11 mouse cellular contexts compared by ENCODE assay signal in the genomic region with DNA sequence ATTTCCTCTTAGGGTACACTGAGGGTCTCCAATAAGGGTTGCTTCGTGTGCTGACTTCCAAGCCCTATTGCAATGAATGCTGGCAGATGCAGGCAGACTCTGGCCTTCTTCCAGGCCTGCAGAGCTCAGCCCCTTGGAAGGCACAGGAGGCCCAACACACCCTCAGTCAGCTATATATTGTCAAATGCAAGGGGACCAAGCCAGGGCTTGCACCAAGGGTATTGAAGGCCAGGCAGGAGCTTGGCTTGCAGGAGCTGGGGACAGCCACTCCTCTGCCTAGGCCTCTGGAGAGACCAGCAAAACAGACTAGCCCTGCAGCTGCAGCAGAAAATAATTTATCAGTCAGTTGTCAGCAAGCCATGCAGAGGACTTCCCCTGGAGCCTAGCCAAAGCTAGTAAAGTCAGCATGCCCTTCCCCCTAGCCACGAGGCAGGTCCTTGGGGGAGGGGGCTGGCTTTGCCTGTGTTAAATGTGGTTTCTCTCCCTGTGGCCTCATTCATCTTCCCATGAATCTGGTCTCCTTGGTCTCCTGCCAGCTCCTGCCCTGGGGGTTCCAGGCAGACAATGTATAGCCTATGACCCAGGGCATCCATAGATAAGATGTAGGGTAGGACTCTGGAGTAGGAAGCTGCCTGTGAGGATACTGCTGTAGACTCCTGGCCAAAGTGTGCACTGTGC. TPM values are rescaled to one million over a fixed set of nuclear protein-coding genes. Genes with fewer than 3 reads are reported as not detected.
A peak's percentile ranks its signal among the peaks of the same experiment; 100 is the strongest.
DNase-seq lines count a peak whose midpoint lies in the region; ATAC-seq lines count a peak whose summit lies in the region.
"Had no signal": no experiment of that assay in that cellular context is flagged by ENCODE, and none has a peak within 500 bp of the region (broad histone marks: within the 10 kb centered on the region; RNA-seq: fewer than 3 reads in every experiment).

No protein-coding gene starts in this region.

- H3K9ac ChIP-seq in limb, embryonic 11.5 days (ENCODE audit: low read length), result 0 out of 2 replicates have a peak overlapping the region, but pooled peaks have one; percentile 23

- H3K4me2 ChIP-seq in limb, embryonic 11.5 days (ENCODE audit: low read depth, severe bottlenecking), result no peak overlapping the region

- peaks cover 20% of the 10 kb centered on the region for H3K4me1 ChIP-seq in limb, embryonic 11.5 days (ENCODE audit: control insufficient read depth, insufficient read depth, low read length)

- H3K9me3 ChIP-seq in limb, embryonic 11.5 days (ENCODE audit: control insufficient read depth, low read length), result no peaks in the 10 kb centered on the region

- H3K27me3 ChIP-seq in limb, embryonic 11.5 days (ENCODE audit: control insufficient read depth, insufficient read depth, low read length), result no peaks in the 10 kb centered on the region

- no peak overlapping the region for H3K4me3 ChIP-seq in limb, embryonic 11.5 days (ENCODE audit: low read depth, low read length)

- H3K27ac ChIP-seq in limb, embryonic 11.5 days (replicated peaks; ENCODE audit: low read depth, low read length), result no peak overlapping the region

- no peaks in the 10 kb centered on the region for H3K36me3 ChIP-seq in limb, embryonic 11.5 days (ENCODE audit: control insufficient read depth, insufficient read depth, low read length)
- H3K36me3 ChIP-seq: G1E had no signal

- ATAC-seq in limb, embryonic 11.5 days (ENCODE audit: insufficient number of reproducible peaks, low FRiP score, low TSS enrichment, low read depth), result peak; percentile 67

- 40% methylated on average over 2 of the region's 2 CpGs for WGBS in limb, embryonic 11.5 days

- DNase-seq in heart, adult 11 months, result peak; percentile 80
- no peak for DNase-seq in heart, adult 18-20 months
- DNase-seq in retina, postnatal 1 day, result peak; percentile 44
- no peak for DNase-seq in retina, embryonic 14.5 days (ENCODE audit: low spot score)
- DNase-seq in limb, embryonic 11.5 days (ENCODE audit: low spot score), result peak; percentile 69
- no peak for DNase-seq in testis, postnatal 14 days (ENCODE audit: low spot score)
- no peak for DNase-seq in c-Kit-positive CD71-positive TER-119-positive erythroid progenitor cells, embryonic 14.5 days (ENCODE audit: low spot score)
- no peak for DNase-seq in gastrocnemius, postnatal 4 days (ENCODE audit: low spot score in 2 of 2)
- DNase-seq: cerebellum, postnatal 36 days; thymus, postnatal 25 days had no signal

RNA-seq across cellular contexts. Expression of gene Crmp1, which starts 43.6 kb away (rescaled TPM):
- under 1 TPM; 0.54 to 0.99 TPM for total RNA-seq in heart, adult 18-20 months (2021)
- 36.6 and 37.1 TPM in 2 replicates for polyA plus RNA-seq in limb, embryonic 11.5 days (2014; fragmentation: Nextera tagmentation; extraction: Ambion mirVana)
- total RNA-seq in gastrocnemius, postnatal 4 days (2021), result 1 to 10 TPM; 3.0 to 4.1 TPM
- total RNA-seq: G1E had no signal
- polyA plus RNA-seq: G1E had no signal

Comparison
In these comparisons a context has a peak if more than half of its experiments do, and no peak if none do; other contexts are left out.
1. DNase-seq: peak in heart, adult 11 months (single experiment), retina, postnatal 1 day (single experiment) and limb, embryonic 11.5 days (single experiment); none in heart, adult 18-20 months (0 of 2), retina, embryonic 14.5 days (single experiment), testis, postnatal 14 days (single experiment), c-Kit-positive CD71-positive TER-119-positive erythroid progenitor cells, embryonic 14.5 days (single experiment) and gastrocnemius, postnatal 4 days (0 of 2).